Mouse (Mus musculus) midbrain, embryonic 13.5 days (tissue): Measurements from ENCODE around the gene Mbnl1. TPM values are rescaled to one million over a fixed set of nuclear protein-coding genes. Genes with fewer than 3 reads are reported as not detected.

Experiments used
- ATAC-seq: fragments of 200-750 bp; cut with Nextera tagmentation; 2 replicates; pipeline ENCODE4 v1.8.0; 2017; ENCODE audit warnings: mild to moderate bottlenecking, moderate TSS enrichment, moderate library complexity
- H3K27ac ChIP-seq: fragments of 300-500 bp; sonication (generic); 2 replicates; pipeline ENCODE4 v1.5.1; 2015; ENCODE audit warnings: inconsistent platforms, mild to moderate bottlenecking, moderate library complexity
- H3K27me3 ChIP-seq: fragments of 300-500 bp; sonication (generic); 2 replicates; pipeline ENCODE4 v1.6.1; 2015; ENCODE audit warnings: mild to moderate bottlenecking, inconsistent platforms
- H3K36me3 ChIP-seq: fragments of 300-500 bp; sonication (generic); 2 replicates; pipeline ENCODE4 v1.6.1; 2015; ENCODE audit warnings: mild to moderate bottlenecking, inconsistent platforms
- H3K4me1 ChIP-seq: fragments of 300-500 bp; sonication (generic); replicated peaks from 2 replicates; pipeline ENCODE4 v1.6.1; 2015; ENCODE audit warnings: inconsistent platforms
- H3K4me2 ChIP-seq: fragments of 300-500 bp; sonication (generic); replicated peaks from 2 replicates; pipeline ENCODE4 v1.6.1; 2015; ENCODE audit warnings: moderate library complexity, mild to moderate bottlenecking, inconsistent platforms
- H3K4me3 ChIP-seq: fragments of 300-500 bp; sonication (generic); replicated peaks from 2 replicates; pipeline ENCODE4 v1.5.1; 2015; ENCODE audit warnings: mild to moderate bottlenecking, inconsistent platforms
- H3K9ac ChIP-seq: fragments of 300-500 bp; sonication (generic); replicated peaks from 2 replicates; pipeline ENCODE4 v1.6.1; 2015; ENCODE audit warnings: mild to moderate bottlenecking, inconsistent platforms
- H3K9me3 ChIP-seq: fragments of 300-500 bp; sonication (generic); 2 replicates; pipeline ENCODE4 v1.6.1; 2016; ENCODE audit warnings: mild to moderate bottlenecking, inconsistent platforms
- WGBS: fragments of 180-500 bp; shearing (Covaris S2); methylation state at CpG from one replicate; pipeline ENCODE4 v1.1.7; 2015; 5-methylcytosine and 5-hydroxymethylcytosine counted together
- polyA plus RNA-seq: library from polyadenylated mRNA; unstranded; fragments of >200 nt; fragmentation: Nextera tagmentation; extraction: Ambion mirVana; gene quantifications from 2 replicates; pipeline ENCODE4 v1.2.1, GENCODE M21; 2015

The Mbnl1 gene
- polyA plus RNA-seq, 1 experiment from 2014 or later = 35.5 TPM

- H3K4me2 ChIP-seq = no peak overlapping the region
- 0 out of 2 replicates have a peak, but pooled peaks cover 2% of the 10 kb centered on the region for H3K36me3 ChIP-seq
- H3K27ac ChIP-seq = no peak overlapping the region
- no peak for ATAC-seq
- H3K4me1 ChIP-seq = no peaks in the 10 kb centered on the region
- no peak overlapping the region for H3K4me3 ChIP-seq
- H3K9me3 ChIP-seq = no peaks in the 10 kb centered on the region
- H3K9ac ChIP-seq = no peak overlapping the region
- H3K27me3 ChIP-seq = no peaks in the 10 kb centered on the region
- 100% methylated on average over 1 of the region's 1 CpGs for WGBS
Measured at GRCm38 (mm10) chr3:60632796-60633466, 160.3 kb downstream of the Mbnl1 start.

- no peak overlapping the region for H3K27ac ChIP-seq
- no peaks in the 10 kb centered on the region for H3K27me3 ChIP-seq
- no peak overlapping the region for H3K4me3 ChIP-seq
- ATAC-seq = no peak
- 85% methylated on average over 3 of the region's 3 CpGs for WGBS
- H3K4me1 ChIP-seq = no peaks in the 10 kb centered on the region
- no peaks in the 10 kb centered on the region for H3K36me3 ChIP-seq
- H3K9ac ChIP-seq = no peak overlapping the region
- H3K9me3 ChIP-seq = no peaks in the 10 kb centered on the region
- H3K4me2 ChIP-seq = no peak overlapping the region
Measured at GRCm38 (mm10) chr3:60638530-60638929, 165.9 kb downstream of the Mbnl1 start.

- Histone ChIP-seq H3K27ac (no peak overlapping the region), H3K36me3 (no peaks in the 10 kb centered on the region), H3K4me2 (no peak overlapping the region), H3K27me3 (no peaks in the 10 kb centered on the region), H3K4me1 (no peaks in the 10 kb centered on the region), H3K9ac (no peak overlapping the region), H3K9me3 (no peaks in the 10 kb centered on the region), H3K4me3 (no peak overlapping the region)
- WGBS = 81% methylated on average over 5 of the region's 5 CpGs
- ATAC-seq = no peak
Measured at GRCm38 (mm10) chr3:60639135-60639534, 166.5 kb downstream of the Mbnl1 start.

- WGBS = 88% methylated on average over 3 of the region's 3 CpGs
- Histone ChIP-seq H3K36me3 (no peaks in the 10 kb centered on the region), H3K4me1 (no peaks in the 10 kb centered on the region), H3K9me3 (no peaks in the 10 kb centered on the region), H3K9ac (no peak overlapping the region), H3K4me3 (no peak overlapping the region), H3K4me2 (no peak overlapping the region), H3K27me3 (no peaks in the 10 kb centered on the region), H3K27ac (no peak overlapping the region)
- no peak for ATAC-seq
Measured at GRCm38 (mm10) chr3:60642227-60642626, 169.6 kb downstream of the Mbnl1 start.

GRCm38 (mm10) chr3:60645531-60645930, 172.9 kb downstream of the Mbnl1 start:
- ATAC-seq = no peak
- H3K4me3 ChIP-seq = no peak overlapping the region
- no peak overlapping the region for H3K4me2 ChIP-seq
- H3K36me3 ChIP-seq = no peaks in the 10 kb centered on the region
- H3K27ac ChIP-seq = no peak overlapping the region
- H3K27me3 ChIP-seq = no peaks in the 10 kb centered on the region
- H3K4me1 ChIP-seq = no peaks in the 10 kb centered on the region
- H3K9me3 ChIP-seq = no peaks in the 10 kb centered on the region
- H3K9ac ChIP-seq = no peak overlapping the region
- WGBS = 81% methylated on average over 1 of the region's 1 CpGs

GRCm38 (mm10) chr3:60648293-60648692, 175.7 kb downstream of the Mbnl1 start:
- no peak for ATAC-seq
- WGBS = 94% methylated on average over 1 of the region's 1 CpGs

GRCm38 (mm10) chr3:60660762-60661161, 188.1 kb downstream of the Mbnl1 start:
- no peak overlapping the region for H3K4me3 ChIP-seq
- no peaks in the 10 kb centered on the region for H3K9me3 ChIP-seq
- H3K4me1 ChIP-seq = no peaks in the 10 kb centered on the region
- H3K36me3 ChIP-seq = no peaks in the 10 kb centered on the region
- 95% methylated on average over 2 of the region's 2 CpGs for WGBS
- H3K4me2 ChIP-seq = no peak overlapping the region
- no peaks in the 10 kb centered on the region for H3K27me3 ChIP-seq
- H3K27ac ChIP-seq = no peak overlapping the region
- no peak overlapping the region for H3K9ac ChIP-seq
- ATAC-seq = no peak

More at GRCm38 (mm10) chr3:60648293-60648692, 175.7 kb downstream of the Mbnl1 start:
- Histone ChIP-seq H3K4me3 (no peak overlapping the region), H3K27me3 (no peaks in the 10 kb centered on the region), H3K4me1 (no peaks in the 10 kb centered on the region), H3K9me3 (no peaks in the 10 kb centered on the region), H3K27ac (no peak overlapping the region), H3K9ac (no peak overlapping the region), H3K4me2 (no peak overlapping the region), H3K36me3 (no peaks in the 10 kb centered on the region)
